Mouse (Mus musculus) heart, adult 8-10 months (tissue): ENCODE measurements around the gene Psmc1. TPM values are rescaled to one million over a fixed set of nuclear protein-coding genes. Genes with fewer than 3 reads are reported as not detected.

Experiments used
- DNase-seq: peaks from one replicate; pipeline ENCODE4 v3.0.0; 2022; ENCODE audit warnings: low spot score
- total RNA-seq, 4 experiments: library from RNA; stranded (reverse); gene quantifications; 2 replicates each; pipeline ENCODE4 v1.2.4; 2022

The Psmc1 gene
- total RNA-seq, 4 experiments from 2014 or later = 125 to 153 (median 140) TPM

DNA sequence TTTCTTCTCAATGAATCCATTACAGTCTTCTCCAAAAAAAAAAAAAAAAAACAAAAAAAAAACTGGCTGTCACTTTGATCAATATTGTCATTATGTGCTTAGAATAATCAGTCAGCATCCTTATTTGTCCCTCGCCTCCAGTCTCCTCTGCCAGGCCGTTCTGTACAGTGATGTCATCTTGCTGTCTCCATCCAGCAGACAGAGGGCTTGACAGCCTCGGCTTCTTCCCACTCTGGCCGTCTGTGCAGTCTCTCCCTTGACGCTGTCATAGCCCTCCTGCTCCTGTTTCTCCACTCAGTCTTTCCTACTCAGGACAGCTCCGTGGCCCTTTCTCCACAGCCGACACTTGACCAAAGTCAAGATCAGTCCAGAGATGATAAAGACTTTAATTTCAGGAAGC lies 62.5 kb downstream of the Psmc1 start:
- no peak for DNase-seq

Other genes with a start within 250 kb of the Psmc1 start
- under 1 TPM in 2 of 4 experiments, not detected in 2; 0.11 to 0.31 TPM for gene Efcab11, start 225.7 kb upstream of the Psmc1 start, total RNA-seq
- gene Tdp1, start 225.6 kb upstream of the Psmc1 start, total RNA-seq = 10 to 100 TPM in 1 of 4 experiments, 1 to 10 TPM in 3; 7.5 to 11.1 (median 9.2) TPM
- under 1 TPM; 0.16 to 0.52 (median 0.34) TPM for gene Kcnk13, start 145.7 kb upstream of the Psmc1 start, total RNA-seq
- 10 to 100 TPM in 2 of 4 experiments, 1 to 10 TPM in 2; 8.1 to 14.2 (median 10.9) TPM for gene Nrde2, start 49.5 kb downstream of the Psmc1 start, total RNA-seq
- gene Calm1, start 89.3 kb downstream of the Psmc1 start, total RNA-seq = 100 to 1,000 TPM; 183 to 222 (median 211) TPM